Mouse (Mus musculus) ovary, adult 18-20 months (tissue): ENCODE measurements around the gene Krtap5-1.
"Not testable (repeated sequence)": the region's sequence is repeated elsewhere in the genome, so short reads cannot be mapped to it uniquely, and the experiment has no call there.

Experiments
- DNase-seq: peaks from one replicate; pipeline ENCODE4 v3.0.0; 2022; ENCODE audit warnings: low spot score, mixed read lengths

The Krtap5-1 gene

DNA sequence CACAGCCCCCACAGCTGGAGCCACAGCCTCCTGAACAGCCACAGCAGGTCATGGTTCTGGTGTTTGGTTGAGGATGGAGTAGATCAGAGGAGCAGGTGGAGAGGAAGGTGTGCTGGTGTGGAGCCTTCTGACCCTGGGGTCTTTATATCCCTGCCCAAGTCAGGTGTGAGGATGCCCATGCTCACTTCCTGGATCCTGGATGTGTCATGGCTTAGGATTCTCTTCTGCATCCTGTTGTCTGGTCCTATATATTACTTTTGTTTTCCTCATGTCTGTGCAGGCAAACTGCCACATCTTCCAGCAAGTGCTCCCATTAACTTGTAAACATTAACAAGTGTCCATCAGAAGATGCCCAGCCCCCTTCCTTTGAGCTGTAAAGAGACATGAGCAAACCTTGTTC is at the start of gene Krtap5-1:
Krtap5-1 (minus strand) TSS at position 101 of the 400 bp plus-strand sequence.
- DNase-seq = not testable (repeated sequence)

DNA sequence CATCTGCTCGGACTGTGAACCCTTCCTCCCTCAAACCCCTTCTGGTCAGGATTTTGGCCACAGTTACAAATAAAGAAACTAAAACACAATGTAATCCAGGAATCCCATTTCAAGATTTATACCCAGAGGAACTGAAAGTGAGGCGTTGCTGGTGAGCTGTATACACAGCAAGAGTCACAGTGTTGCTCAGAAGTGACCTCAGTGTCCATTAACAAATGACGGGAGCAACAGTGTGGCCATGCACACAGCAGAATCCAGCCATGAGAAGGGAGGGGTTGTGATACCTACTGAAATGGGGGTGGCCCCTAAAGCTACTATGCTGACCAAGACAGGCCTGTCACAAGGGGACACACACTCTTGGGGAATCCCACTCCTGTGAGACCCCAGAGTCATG is 45.3 kb upstream of the Krtap5-1 start:
- DNase-seq = no peak

DNA sequence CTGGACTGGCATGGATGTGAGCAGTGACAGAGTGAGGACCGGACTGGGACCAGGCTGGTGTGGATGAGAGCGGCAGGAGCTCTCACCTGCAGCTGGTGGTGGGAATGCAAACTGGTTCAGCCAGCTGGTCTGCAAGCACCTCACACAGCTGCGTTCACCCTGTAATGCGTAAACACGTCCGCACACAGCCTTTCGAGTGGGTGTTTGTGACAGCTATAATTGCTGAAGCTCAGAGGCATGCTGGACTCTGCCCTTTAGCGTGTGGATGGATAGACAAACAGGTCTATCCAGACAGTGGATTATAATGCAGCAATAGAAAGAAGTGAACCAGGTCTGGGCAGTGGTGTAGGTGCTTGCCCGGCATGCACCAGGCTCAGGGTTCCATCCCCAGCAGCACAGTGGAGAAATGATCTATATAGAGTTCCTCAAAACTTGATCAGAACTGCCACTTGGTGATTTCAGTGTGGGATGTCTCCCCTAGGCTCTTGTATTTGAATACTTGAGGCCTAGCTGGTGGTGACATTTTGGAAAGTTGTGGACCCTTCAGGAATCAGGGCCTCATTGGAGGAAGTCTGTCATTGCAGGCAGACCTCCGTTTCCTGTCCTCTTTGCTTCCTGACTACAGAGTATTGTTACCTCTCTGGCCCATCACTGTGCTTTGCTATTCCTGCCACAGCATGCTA is 44.8 kb upstream of the Krtap5-1 start:
- no peak for DNase-seq

DNA sequence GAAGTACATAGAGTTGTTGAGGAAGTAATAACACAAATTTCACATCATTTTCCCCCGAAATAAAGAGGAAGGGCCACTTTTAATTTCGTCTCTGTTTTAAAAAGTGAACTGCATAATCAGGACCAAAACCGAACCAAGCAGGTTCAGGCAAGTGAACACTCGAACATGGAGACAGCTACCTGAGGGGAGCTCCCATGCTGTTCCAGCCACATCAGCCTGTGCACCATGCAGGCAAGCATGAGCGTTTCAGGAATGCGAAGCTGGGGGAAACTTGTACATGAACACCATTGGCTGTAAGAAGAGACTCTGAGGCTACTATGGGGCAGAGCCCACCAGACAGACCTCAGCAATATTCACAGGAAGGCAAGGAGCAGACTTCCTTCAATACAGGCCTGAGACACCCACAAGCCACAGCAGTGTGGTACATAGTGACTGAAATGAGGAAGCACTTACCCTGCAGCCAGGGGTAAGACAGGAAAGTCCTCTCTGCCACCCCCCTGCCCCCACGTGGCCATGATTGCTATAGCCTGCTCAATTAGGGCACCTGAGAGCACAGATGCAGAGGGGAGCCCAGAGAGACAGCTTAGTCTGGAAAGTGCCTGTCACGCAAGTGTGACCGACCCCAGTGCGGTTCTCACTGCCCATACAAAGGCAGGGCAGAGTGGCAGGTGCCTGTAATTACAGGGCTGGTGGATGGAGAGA is 43.5 kb upstream of the Krtap5-1 start:
- no peak for DNase-seq

DNA sequence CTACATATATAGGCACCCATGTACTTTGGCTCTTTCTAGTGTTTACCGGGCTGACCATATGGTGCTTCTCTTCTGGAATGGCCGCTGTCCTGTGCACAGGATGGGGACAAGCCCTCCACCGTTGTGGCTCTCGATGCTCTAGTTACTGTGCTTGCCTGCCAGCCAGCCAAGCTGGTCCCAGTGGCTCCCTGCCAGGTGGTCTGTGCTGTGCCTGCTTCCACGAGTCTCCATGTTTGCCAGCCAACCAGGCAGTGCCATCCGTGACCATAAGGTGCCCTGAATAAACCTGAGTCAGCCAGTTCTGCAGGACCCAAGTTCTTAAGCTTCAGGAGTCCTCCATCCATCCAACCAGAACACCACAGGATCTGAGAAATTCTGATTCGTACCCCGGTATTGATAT is 38.2 kb upstream of the Krtap5-1 start:
- DNase-seq = no peak

DNA sequence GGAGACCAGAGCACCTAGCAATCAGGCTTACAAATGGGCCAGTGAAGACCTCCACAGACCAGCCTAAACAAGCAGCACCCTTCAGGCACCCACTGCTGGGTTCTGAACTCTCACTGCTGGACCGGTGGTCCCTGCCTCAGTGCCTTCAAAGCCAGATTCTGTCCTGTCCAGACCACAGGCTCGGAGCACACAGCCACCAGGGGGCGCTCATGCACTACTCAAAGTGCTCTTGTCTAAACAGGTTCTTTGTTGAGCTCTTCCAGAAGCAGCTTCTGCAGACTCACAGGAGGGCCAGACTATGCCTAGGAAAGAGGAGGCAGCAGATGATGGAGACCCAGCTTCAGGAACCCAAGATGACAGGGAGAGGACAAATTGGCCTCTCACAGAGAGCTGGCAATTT is 37.3 kb upstream of the Krtap5-1 start:
- DNase-seq = peak; percentile 49

DNA sequence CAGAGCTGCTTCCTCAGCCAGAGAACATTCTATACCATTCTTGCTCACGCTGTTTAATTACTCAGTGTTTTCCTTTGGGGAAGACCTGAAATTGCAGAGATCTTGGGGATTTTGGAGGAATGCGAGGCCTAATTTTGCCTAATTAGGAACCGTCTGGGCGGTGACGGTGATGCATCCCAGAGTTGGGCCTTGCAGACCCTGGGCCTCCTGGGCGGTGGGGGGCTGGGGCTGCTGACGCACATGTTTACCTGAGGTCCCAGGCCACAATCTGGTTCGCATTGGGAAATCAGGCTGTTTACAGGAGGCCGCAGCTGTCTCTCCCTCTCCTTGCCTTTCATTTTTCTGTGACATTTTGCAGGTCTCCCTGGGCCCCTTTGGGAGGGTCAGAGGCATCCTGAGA is 35.8 kb upstream of the Krtap5-1 start:
- not testable (repeated sequence) for DNase-seq

DNA sequence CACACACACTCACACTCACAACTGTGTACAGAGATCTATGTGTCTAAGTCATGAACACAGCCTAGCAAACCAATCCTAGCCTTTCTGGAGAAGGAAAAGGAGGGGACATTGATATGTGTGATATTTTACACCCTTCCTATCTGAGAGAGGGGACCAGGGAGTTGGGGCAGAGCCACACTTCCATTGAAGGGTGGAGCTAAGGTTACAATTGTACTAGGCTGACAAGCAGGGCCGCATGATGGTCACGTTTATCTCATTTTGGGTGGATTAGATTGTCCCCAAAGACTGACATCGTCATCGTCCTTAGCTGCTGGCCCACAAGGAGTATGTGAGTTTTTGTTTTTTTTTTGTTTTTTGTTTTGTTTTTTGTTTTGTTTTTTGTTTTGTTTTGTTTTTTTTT is 34.4 kb upstream of the Krtap5-1 start:
- no peak for DNase-seq

DNA sequence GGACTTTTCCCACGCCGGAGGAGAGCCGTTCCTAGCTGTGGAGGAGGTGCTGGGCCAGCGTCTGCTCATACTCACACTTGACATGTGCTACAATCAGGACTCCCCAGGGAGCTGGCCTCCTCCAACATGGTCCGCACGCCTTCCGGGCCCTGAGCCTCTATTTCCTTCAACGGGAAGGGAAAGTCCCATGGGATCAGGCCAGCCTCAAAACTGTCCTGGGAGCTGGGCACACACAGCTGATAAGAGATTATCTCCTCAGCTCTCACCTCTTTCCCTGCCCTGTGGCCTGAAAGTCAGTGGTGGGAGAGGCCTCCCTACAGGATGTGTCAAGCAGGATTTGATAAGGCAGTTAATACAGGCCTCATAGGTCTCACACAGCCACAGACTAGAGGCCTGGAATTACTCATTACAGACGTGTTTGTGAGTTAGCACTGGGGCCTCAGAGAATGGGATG is 33.4 kb upstream of the Krtap5-1 start:
- DNase-seq = no peak

DNA sequence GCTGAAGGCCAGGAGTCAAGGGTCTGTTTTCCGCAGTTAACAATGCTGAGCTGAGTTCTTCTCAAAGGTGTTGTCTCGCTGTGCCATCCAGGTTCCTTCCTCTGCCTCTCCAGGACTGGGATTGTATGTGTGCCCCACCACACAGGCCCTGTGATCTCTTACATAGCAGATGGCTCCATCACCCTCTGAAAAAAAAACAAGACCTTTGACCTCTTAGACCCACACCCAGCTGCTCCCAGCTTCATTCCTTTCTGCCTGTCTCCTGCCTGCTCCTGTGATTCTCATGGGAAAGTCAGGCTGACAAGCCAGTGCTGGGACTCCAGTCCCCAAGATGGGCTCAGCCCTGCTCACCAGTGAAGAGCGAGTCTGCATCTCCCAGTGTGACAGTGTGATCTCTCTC is 31.6 kb upstream of the Krtap5-1 start:
- no peak for DNase-seq

DNA sequence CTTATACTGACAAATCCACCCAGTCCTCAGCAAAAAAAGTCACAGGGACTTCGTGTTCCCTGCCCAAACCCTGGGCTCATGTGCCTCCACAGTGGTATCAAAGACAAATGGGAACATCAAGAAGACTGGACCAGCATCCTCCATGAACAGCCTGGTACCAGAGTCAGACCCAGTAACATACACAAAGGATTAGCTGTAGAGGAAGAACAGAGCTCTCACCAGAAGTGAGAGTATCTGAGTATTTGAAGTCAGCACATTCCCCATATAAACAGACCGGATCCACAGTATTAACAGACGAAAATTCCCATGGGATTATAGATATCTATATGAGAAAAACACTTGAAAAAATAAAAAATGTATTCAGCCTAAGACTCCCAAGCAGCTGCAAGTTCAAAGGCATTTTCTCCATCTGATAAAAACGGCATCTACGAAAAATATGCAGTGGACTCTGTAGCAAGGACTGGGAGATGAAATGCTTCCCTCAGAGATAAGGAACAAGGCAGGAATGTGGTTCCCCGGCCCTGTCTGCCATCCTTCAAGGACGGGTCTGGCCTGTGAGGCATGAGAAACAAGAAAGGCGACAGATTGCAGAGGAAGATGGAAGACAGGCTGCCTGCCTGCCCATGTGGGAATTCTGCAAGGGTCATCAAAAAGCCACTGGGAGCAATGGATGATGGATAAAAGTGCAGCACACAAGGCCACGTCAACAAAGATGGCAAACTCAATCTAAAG is 30.0 kb upstream of the Krtap5-1 start:
- DNase-seq = peak; percentile 42

DNA sequence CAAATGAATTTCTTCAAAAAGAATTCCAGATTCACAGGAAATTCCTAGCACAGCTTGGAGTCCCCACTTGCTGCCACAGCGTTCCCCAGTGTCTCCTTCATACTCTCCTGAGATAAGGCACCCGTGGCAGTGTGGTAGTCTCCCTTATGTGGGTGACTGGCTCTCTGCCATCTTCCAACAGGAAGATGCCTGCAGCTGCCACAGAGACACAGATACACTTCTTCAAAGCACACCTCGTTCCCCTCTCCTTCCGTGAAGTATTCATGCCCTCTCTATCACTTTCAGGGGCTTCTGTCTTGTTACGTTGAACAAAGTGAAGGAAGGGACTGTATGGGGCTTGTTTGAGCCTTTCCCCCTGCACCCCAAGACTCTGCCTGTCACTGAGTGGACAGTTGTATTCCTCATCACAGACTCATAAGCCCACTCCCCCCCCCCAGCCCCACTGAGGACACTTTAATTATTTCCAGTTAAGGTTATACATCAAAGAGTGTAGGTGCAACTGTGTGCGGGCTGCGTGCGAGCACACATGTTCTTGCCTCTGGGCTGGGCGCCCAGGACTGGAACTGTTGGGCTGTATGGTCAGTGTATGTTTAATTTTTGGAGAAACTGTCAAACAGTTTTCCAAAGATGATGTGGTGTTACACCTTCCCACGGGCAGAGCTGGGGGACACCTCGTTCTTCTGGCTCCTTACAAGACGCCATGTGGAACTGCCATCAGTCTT is 26.6 kb upstream of the Krtap5-1 start:
- no peak for DNase-seq

DNA sequence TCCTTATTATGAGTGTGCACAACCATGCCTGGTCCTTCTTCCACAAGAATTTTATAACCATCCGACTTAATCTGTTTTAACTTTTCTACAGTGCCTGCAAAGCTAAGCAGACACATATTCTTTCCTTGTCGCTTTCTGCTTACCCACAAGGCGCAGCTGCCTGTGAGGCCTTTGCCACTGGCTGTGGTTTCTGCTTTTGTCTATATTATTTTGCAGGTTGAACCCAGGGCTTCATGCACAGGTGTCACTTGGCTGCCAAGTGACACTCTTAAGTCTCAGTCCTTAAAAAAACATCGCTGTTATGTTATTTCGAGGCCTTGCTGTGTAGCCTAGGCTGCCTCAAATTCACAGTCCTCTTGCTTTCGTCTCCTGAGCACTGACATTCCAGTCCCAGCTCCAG is 25.7 kb upstream of the Krtap5-1 start:
- DNase-seq = no peak

DNA sequence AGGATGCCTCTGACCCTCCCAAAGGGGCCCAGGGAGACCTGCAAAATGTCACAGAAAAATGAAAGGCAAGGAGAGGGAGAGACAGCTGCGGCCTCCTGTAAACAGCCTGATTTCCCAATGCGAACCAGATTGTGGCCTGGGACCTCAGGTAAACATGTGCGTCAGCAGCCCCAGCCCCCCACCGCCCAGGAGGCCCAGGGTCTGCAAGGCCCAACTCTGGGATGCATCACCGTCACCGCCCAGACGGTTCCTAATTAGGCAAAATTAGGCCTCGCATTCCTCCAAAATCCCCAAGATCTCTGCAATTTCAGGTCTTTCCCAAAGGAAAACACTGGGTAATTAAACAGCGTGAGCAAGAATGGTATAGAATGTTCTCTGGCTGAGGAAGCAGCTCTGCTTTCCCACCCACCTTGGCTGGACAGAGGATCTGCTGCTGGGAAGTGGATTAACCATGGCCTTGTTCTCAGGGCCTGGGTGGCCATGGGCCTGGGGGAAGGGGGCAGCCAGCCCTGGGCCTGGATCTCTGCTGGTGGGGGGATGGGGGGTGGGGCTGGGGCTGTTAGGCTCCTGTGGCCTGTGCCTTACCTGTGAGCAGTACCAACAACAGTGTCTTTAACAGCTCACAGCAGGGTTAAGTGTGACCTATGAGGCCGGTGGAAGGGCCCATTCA is 24.9 kb upstream of the Krtap5-1 start:
- DNase-seq = not testable (repeated sequence)

DNA sequence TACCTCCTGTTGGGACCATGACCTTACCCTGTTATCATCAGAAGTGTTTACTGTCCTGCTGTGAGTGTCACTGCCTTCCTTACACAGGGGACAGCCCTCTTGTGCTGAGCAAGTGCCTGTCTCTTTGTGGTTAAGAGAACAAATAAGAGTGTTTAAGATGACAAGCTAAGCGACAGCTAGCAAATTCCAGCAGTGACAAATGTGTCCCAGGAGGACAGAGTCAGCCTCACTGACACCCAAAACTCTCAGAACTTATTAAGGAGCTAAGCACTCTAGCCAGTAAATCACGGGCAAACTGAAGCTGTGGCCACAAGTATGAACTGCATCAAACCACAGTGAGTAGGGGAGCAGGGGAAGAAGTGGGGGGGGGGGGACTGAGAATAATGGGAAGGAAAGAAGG is 24.0 kb upstream of the Krtap5-1 start:
- DNase-seq = no peak

DNA sequence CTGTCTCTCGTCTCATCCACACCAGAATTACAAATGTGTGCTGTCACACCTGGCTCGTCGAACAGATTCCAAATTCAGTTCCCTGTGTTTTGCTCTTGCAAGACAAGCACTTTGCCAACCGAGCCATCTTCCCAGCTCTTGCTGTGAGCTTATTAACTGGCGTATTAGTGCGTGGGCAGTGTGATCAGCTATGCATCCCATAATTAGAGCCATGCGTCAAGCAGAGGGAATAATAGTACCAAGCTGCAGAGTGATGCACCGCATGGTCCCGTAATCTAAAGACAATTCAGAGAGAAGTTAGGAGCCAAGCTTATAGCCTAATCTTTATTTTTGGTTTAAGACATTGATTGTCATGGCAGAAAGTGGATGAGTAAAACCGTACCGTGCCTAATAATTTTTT is 22.2 kb upstream of the Krtap5-1 start:
- no peak for DNase-seq

DNA sequence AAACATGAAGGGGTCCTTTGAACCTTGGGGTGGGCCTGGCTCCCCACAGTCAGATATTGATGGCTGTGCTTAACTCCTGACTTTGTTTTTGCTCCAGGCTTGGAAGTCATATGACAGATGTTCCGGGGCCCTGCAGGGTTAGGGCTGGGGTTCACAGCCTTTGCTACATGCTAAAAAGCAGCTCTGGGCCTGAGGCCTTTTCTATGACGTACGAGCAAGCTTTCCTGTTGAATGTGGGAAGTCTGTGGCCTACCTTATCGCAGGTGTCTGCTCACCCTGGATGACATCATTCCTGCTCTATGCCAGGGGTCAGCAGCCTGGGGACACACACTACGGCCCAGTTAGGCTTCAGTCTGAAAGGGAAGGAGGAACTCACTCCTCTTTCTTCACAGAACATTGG is 20.3 kb upstream of the Krtap5-1 start:
- DNase-seq = no peak

DNA sequence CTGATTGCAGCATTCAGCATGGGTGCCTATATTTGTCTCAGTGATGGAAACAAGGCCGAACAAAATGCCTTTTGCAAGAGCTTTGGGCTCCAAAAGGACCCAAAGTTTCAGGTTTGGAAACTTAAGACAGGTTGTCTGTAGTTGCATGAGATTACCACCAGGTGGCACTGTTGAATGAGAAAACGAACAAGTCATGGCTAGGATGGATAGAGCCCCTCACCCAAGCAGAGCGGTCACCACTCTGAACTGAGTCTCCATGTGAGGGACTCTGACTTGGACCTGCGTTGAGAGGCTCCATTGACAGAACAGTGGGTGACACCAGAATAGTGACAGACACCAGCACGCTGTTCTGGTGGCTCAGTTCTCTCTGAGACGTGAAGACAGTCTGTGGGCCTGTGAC is 19.6 kb upstream of the Krtap5-1 start:
- no peak for DNase-seq

DNA sequence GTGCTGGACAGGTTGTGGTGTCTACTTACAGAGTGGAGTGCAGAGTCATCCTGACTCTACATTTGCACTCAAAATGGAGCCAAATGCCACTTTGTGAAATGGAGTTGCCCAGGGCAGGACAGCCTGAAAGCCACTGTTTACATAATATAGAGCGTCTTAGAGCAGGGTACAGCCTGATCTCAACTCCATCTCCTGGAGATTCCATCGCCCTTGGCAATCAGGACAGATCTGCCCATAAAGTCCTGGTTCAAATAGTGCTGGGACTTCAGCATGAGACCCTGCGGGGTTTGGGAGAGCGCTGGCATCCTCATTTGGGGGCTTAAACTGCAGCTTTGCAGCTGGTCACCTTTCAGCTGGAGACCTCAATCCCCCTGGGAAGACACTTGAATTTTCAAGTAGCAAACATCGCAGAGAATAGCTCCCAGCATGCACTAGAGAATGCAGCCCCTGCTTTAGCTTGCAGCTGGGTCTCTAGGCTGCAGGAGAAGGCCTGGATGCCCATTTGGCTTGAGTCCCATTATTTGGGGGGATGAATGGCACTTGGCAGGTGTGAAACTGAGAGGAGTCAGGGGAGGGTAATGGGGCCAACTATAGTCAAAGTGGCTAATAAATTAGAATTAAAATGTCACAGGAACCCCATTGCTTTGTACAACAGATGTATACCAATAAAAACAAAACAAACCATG is 17.8 kb upstream of the Krtap5-1 start:
- no peak for DNase-seq

DNA sequence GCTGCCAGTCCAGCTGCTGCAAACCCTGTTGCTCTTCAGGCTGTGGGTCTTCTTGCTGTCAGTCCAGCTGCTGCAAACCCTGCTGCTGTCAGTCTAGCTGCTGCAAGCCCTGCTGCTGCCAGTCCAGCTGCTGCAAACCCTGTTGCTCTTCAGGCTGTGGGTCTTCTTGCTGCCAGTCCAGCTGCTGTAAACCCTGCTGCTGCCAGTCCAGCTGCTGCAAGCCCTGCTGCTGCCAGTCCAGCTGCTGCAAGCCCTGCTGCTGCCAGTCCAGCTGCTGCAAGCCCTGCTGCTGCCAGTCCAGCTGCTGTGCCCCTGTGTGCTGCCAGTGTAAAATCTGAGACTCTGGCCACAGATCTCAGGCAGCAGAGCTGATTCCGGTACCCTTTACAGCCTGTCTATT is 7.0 kb upstream of the Krtap5-1 start:
- DNase-seq = not testable (repeated sequence)

DNA sequence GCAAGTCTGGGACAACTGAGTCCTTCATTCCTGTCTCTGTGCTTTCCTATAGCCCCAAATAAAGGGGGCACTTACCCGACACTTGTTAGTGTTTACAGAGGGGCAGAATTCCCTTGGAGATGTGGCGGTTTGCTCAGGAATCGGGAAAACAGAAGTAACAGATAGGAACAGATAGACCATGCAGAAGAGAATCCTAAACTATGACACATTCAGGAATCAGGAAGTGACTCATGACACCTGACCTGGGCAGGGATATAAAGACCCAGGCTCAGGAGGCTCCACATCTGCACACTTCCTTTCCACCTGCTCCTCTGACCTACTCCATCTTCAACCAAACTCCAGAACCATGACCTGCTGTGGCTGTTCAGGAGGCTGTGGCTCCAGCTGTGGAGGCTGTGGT is 6.3 kb upstream of the Krtap5-1 start, which contains the start of gene Krtap5-4:
Krtap5-4 (plus strand) TSS at position 301 of the 400 bp plus-strand sequence.
- DNase-seq = no peak
